Mouse (Mus musculus): ENCODE data around the gene Oxtr. TPM values are rescaled to one million over a fixed set of nuclear protein-coding genes. Genes with fewer than 3 reads are reported as not detected.

The Oxtr gene
- polyA plus RNA-seq, 1 experiment from 2014 or later: 0.85 TPM

DNA sequence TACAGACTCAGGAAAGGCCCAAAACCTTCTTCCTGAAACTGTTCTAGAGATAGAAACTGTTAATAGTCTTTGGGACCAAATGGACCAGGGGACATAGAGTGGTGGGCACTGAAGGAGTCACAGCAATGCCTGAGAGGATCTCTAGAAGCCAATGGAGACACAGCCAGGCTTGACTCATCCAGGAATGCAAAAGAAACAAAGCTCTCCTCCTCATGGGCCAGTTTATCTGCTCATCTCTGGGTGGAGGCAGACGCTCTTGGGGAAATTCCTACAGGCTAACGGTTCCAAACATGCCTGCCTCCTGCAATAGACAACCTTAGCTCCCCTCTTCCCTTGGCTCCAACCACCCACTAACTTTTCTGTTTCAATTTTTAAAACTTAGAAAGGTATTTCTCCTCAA lies 7.7 kb upstream of the Oxtr start:
- H3K27me3 ChIP-seq (replicated peaks): peaks cover 3% of the 10 kb centered on the region
- H3K36me3 ChIP-seq: no peaks in the 10 kb centered on the region
- no peak overlapping the region for H3K4me2 ChIP-seq (replicated peaks)
- ATAC-seq (ENCODE audit: low FRiP score, low read depth): no peak
- H3K4me1 ChIP-seq: no peaks in the 10 kb centered on the region
- no peak overlapping the region for H3K27ac ChIP-seq
- H3K9me3 ChIP-seq: no peaks in the 10 kb centered on the region
- WGBS: 74% methylated on average over 2 of the region's 2 CpGs
- H3K4me3 ChIP-seq: no peak overlapping the region
- H3K9ac ChIP-seq: no peak overlapping the region

DNA sequence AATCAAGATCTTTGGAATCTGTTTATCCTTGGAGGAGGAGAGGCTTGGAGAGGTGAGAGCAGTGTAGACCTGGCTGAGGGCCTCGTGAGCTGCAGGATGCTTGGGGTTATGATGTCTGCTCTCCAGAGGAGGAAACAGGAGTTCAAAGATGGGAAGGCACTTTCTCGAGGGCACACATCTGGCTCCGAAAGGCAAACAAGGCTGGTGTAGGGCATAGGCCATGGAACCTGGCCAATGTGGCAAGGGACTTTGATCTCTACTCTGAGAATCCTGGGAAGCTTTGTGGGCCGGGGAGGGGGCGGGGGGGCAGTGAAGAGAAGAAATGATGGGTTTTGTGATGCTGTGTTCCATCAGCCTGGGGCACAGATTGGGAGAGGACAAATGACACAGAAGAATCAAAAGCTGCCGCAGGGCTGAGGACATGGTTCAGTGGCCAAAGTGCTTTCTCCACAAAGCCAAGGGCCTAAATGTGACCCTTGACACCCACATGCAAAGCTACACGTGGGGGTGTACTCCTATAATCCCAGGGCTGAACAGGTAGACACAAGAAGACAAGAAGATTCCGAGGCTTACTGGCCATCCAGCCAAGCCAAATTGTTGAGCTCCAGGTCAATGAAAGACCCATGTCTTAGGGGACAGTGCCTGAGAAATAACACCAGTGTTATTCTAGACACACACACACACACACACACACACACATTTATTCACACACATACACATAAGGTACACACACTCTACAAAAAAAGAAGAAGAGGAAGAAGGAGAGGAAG lies 6.7 kb upstream of the Oxtr start:
- Histone ChIP-seq H3K4me3 (no peak overlapping the region), H3K36me3 (no peaks in the 10 kb centered on the region), H3K9ac (no peak overlapping the region), H3K4me2 (replicated peaks) (no peak overlapping the region), H3K27me3 (replicated peaks) (peaks cover 10% of the 10 kb centered on the region), H3K4me1 (no peaks in the 10 kb centered on the region), H3K9me3 (no peaks in the 10 kb centered on the region), H3K27ac (no peak overlapping the region)
- 78% methylated on average over 8 of the region's 8 CpGs for WGBS
- no peak for ATAC-seq (ENCODE audit: low FRiP score, low read depth)

- Histone ChIP-seq H3K4me2 (replicated peaks) (no peak overlapping the region), H3K9ac (no peak overlapping the region), H3K9me3 (no peaks in the 10 kb centered on the region), H3K4me3 (no peak overlapping the region), H3K4me1 (peaks cover 6% of the 10 kb centered on the region), H3K27ac (no peak overlapping the region), H3K27me3 (replicated peaks) (peaks cover 16% of the 10 kb centered on the region), H3K36me3 (no peaks in the 10 kb centered on the region)
- ATAC-seq (ENCODE audit: low FRiP score, low read depth): no peak
- WGBS: 20% methylated on average over 4 of the region's 4 CpGs
Observed at GRCm38 (mm10) chr6:112495219-112495618, 5.5 kb upstream of the Oxtr start.

DNA sequence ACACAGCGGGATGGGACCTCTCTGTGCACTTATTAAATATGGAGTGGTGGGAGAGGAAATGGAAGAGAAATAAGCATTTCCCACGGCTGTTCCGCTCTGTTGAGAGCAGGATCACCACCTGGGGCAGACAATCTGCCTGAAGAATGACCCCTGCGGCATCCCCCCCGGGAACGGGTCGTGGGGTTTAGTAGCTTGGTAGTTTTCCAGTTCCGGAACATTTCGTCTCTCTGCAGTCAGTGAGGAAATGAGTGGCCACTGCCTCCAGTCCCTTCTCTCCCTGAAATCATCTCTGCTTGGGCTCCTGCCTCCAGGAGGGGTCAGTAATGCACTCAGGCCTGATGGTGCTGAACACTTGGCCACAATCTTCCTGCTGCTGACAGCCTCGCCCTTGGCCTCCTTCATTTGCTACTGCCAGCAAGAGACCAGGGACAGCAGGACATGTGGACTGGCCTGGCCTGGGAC lies 4.9 kb upstream of the Oxtr start:
- H3K4me3 ChIP-seq: no peak overlapping the region
- no peak overlapping the region for H3K4me2 ChIP-seq (replicated peaks)
- no peak for ATAC-seq (ENCODE audit: low FRiP score, low read depth)
- H3K9ac ChIP-seq: no peak overlapping the region
- no peaks in the 10 kb centered on the region for H3K9me3 ChIP-seq
- no peaks in the 10 kb centered on the region for H3K36me3 ChIP-seq
- H3K27me3 ChIP-seq (replicated peaks): peaks cover 22% of the 10 kb centered on the region
- WGBS: 55% methylated on average over 10 of the region's 10 CpGs
- H3K4me1 ChIP-seq: peaks cover 12% of the 10 kb centered on the region
- no peak overlapping the region for H3K27ac ChIP-seq

DNA sequence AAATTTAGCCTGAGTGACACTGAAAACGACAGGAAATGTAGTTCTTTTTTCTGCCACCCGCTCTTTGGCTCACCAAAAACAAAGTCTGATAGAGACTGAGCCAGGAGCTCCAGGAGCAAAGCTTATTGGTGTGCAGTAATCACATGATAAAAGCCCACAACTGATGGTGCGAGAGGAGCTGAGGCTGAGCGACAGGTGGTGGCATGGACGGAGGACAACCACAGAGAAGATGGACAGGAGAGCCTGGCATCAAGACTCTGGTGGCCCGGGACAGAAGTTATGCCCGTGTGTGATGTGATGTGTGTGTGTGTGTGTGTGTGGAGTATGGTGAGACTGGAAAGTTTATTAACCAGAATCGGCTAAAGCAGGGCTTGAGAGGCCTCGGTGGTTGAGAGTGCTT lies 3.6 kb upstream of the Oxtr start:
- H3K9ac ChIP-seq: no peak overlapping the region
- H3K4me2 ChIP-seq (replicated peaks): no peak overlapping the region
- H3K27me3 ChIP-seq (replicated peaks): peaks cover 35% of the 10 kb centered on the region
- no peak for ATAC-seq (ENCODE audit: low FRiP score, low read depth)
- H3K4me1 ChIP-seq: peaks cover 21% of the 10 kb centered on the region
- no peak overlapping the region for H3K27ac ChIP-seq
- H3K36me3 ChIP-seq: no peaks in the 10 kb centered on the region
- 87% methylated on average over 9 of the region's 9 CpGs for WGBS
- no peaks in the 10 kb centered on the region for H3K9me3 ChIP-seq
- no peak overlapping the region for H3K4me3 ChIP-seq

GRCm38 (mm10) chr6:112492656-112493055 lies 2.9 kb upstream of the Oxtr start:
- H3K27me3 ChIP-seq (replicated peaks): peaks cover 42% of the 10 kb centered on the region
- no peak overlapping the region for H3K9ac ChIP-seq
- no peaks in the 10 kb centered on the region for H3K9me3 ChIP-seq
- no peak overlapping the region for H3K27ac ChIP-seq
- H3K4me2 ChIP-seq (replicated peaks): no peak overlapping the region
- no peak for ATAC-seq (ENCODE audit: low FRiP score, low read depth)
- H3K36me3 ChIP-seq: no peaks in the 10 kb centered on the region
- 82% methylated on average over 6 of the region's 6 CpGs for WGBS
- no peak overlapping the region for H3K4me3 ChIP-seq
- peaks cover 21% of the 10 kb centered on the region for H3K4me1 ChIP-seq

GRCm38 (mm10) chr6:112491521-112491920 lies 1.8 kb upstream of the Oxtr start:
- Histone ChIP-seq H3K4me2 (replicated peaks) (no peak overlapping the region), H3K9me3 (no peaks in the 10 kb centered on the region), H3K27me3 (replicated peaks) (peaks cover 53% of the 10 kb centered on the region), H3K36me3 (no peaks in the 10 kb centered on the region), H3K27ac (no peak overlapping the region), H3K4me1 (peaks cover 21% of the 10 kb centered on the region), H3K9ac (no peak overlapping the region), H3K4me3 (no peak overlapping the region)
- no peak for ATAC-seq (ENCODE audit: low FRiP score, low read depth)
- 81% methylated on average over 8 of the region's 8 CpGs for WGBS

- Histone ChIP-seq H3K36me3 (no peaks in the 10 kb centered on the region), H3K4me1 (peaks cover 21% of the 10 kb centered on the region), H3K27ac (no peak overlapping the region), H3K9me3 (no peaks in the 10 kb centered on the region), H3K9ac (peak overlapping the region; percentile 33; the same call in 1 of the 2 replicates), H3K4me3 (peak overlapping the region; percentile 28), H3K4me2 (replicated peaks) (peak overlapping the region; percentile 61), H3K27me3 (replicated peaks) (peaks cover 55% of the 10 kb centered on the region)
- peak; percentile 32; the same call in 1 of the 2 replicates for ATAC-seq (ENCODE audit: low FRiP score, low read depth)
- 1% methylated on average over 35 of the region's 35 CpGs for WGBS
Observed at GRCm38 (mm10) chr6:112490625-112491242, 991 bp upstream of the Oxtr start.

DNA sequence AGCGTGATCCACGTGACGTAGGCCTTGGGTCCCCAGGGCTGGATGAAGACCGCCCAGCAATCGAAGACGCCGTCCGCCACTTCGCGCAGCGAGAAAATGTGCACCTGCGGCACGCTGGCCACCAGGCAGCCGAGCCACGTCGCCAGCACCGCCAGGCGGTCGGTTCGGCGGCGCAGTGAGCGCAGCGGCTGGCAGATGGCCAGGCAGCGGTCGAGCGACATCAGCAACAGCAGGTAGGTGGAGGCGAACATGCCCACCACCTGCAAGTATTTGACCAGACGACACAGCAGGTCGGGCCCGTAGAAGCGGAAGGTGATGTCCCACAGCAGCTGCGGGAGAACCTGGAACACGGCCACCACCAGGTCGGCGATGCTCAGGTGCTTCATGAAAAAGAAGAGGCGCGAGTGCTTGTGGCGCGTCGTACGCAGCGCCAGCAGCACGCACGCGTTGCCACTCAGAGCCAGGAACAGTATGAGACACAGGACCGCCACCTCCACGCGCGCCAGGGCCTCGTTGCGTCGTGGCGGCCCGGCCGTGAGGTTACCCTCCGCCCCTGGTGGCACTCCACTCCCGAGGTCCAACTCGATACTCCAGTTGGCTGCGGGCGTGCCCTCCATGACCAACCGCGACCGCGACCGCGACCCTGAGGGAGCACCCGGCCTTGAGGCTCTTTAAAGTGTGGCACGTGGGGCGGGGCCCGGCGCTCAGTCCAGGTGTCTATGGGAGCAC lies 398 bp downstream of the Oxtr start:
- WGBS: 4% methylated on average over 72 of the region's 72 CpGs
- H3K27me3 ChIP-seq (replicated peaks): peaks cover 55% of the 10 kb centered on the region
- peak overlapping the region; percentile 61 for H3K4me2 ChIP-seq (replicated peaks)
- H3K9ac ChIP-seq: peak overlapping the region; percentile 35; the same call in 1 of the 2 replicates
- no peaks in the 10 kb centered on the region for H3K9me3 ChIP-seq
- peak; percentile 38 for ATAC-seq (ENCODE audit: low FRiP score, low read depth)
- peak overlapping the region; percentile 28 for H3K4me3 ChIP-seq
- H3K27ac ChIP-seq: no peak overlapping the region
- H3K36me3 ChIP-seq: no peaks in the 10 kb centered on the region
- peaks cover 21% of the 10 kb centered on the region for H3K4me1 ChIP-seq

DNA sequence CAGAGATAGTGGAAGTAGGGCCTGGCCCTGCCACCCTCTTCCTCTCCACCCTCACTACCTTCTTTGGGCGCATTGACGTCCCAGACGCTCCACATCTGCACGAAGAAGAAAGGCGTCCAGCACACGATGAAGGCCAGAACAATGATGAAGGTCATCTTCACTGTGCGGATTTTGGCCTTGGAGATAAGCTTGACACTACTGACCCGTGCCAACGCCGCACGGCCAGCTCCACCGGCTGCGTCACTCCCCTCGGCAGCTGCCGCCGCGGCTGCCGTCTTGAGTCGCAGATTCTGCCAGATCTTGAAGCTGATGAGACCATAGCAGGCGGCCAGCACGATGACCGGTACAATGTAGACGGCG lies 942 bp downstream of the Oxtr start:
- H3K4me2 ChIP-seq (replicated peaks): peak overlapping the region; percentile 61
- H3K36me3 ChIP-seq: no peaks in the 10 kb centered on the region
- H3K4me3 ChIP-seq: peak overlapping the region; percentile 28
- H3K9ac ChIP-seq: peak overlapping the region; percentile 35; the same call in 1 of the 2 replicates
- H3K9me3 ChIP-seq: no peaks in the 10 kb centered on the region
- H3K4me1 ChIP-seq: peaks cover 21% of the 10 kb centered on the region
- H3K27ac ChIP-seq: no peak overlapping the region
- WGBS: 33% methylated on average over 24 of the region's 24 CpGs
- H3K27me3 ChIP-seq (replicated peaks): peaks cover 55% of the 10 kb centered on the region
- no peak for ATAC-seq (ENCODE audit: low FRiP score, low read depth)

DNA sequence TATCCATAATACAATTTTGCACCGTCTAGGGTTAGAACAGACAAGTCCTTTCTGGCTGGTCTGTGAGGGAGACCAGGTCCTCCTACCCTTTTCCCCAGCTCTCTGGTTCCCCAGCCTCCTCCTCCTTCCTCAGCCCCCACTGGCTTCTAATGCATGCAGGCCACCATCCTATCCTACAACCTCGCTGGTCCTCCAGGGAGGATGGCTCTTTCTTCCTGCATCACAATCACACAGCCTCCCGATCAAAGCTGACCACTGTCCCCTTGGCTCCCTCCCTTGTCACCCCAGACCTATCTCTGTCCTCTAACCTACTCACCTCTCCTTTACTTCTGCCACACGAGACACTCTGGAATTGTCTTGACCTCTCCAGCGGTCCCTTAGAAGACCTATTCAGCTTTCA lies 1.8 kb downstream of the Oxtr start:
- H3K4me2 ChIP-seq (replicated peaks): no peak overlapping the region
- no peaks in the 10 kb centered on the region for H3K36me3 ChIP-seq
- H3K4me1 ChIP-seq: peaks cover 21% of the 10 kb centered on the region
- no peak for ATAC-seq (ENCODE audit: low FRiP score, low read depth)
- H3K9ac ChIP-seq: no peak overlapping the region
- WGBS: 78% methylated on average over 5 of the region's 5 CpGs
- H3K27me3 ChIP-seq (replicated peaks): peaks cover 55% of the 10 kb centered on the region
- no peaks in the 10 kb centered on the region for H3K9me3 ChIP-seq
- H3K27ac ChIP-seq: no peak overlapping the region
- H3K4me3 ChIP-seq: no peak overlapping the region

DNA sequence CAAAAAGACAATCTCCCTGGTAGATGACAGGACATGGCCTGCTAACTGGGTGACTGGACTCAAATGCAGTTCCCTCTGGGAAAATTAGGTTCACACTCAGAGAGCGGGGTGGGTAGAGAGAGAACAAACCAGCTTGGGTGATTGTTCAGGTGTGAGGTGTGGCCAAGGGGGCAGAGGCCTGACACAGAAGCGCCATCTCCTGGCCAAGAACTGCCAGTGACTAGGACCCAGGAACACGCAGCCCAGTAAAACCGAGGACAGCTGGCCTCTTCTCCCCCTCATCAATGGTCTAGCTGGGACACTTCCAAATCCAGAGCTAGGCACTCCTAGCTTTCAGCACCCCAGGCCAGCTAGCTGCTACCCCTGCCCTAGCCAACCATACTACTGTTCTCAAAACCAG lies 5.4 kb downstream of the Oxtr start:
- H3K9ac ChIP-seq: no peak overlapping the region
- 4% methylated on average over 4 of the region's 4 CpGs for WGBS
- no peaks in the 10 kb centered on the region for H3K9me3 ChIP-seq
- ATAC-seq (ENCODE audit: low FRiP score, low read depth): peak; percentile 15; the same call in 1 of the 2 replicates
- H3K4me1 ChIP-seq: peaks cover 6% of the 10 kb centered on the region
- no peak overlapping the region for H3K27ac ChIP-seq
- H3K36me3 ChIP-seq: no peaks in the 10 kb centered on the region
- no peak overlapping the region for H3K4me2 ChIP-seq (replicated peaks)
- H3K27me3 ChIP-seq (replicated peaks): peaks cover 33% of the 10 kb centered on the region
- no peak overlapping the region for H3K4me3 ChIP-seq

Data from neural tube, embryonic 12.5 days (tissue).